Mouse (Mus musculus): ENCODE results near the gene Cops3. TPM values are rescaled to one million over a fixed set of nuclear protein-coding genes. Genes with fewer than 3 reads are reported as not detected.

The Cops3 gene
- polyA plus RNA-seq, 1 experiment from 2014 or later = 199 TPM

DNA sequence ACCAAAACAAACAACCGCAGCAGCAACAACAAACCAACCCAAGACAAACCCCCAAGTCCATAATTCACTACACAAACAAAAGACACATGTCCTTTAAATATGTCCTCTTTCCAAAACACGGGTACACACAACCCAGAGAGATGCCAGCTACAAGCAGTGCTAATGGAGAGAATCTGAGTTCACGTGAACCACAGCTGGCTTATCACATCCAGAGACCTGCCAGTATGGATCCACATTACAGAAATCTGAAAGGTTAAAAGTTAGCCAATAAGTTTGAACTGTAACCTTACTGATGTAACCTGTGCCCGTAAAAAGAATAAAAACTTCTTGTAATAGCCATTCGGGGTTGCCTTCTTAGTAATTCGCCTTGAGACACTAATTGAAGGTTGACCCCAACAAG is 24.7 kb downstream of the Cops3 start:
- Histone ChIP-seq H3K4me2 (replicated peaks) (no peak overlapping the region), H3K27ac (no peak overlapping the region), H3K27me3 (ENCODE audit: control insufficient read depth, insufficient read depth, low read length) (no peaks in the 10 kb centered on the region), H3K4me3 (replicated peaks; ENCODE audit: low read length) (no peak overlapping the region), H3K9me3 (ENCODE audit: control insufficient read depth, low read length) (no peaks in the 10 kb centered on the region), H3K9ac (no peak overlapping the region), H3K36me3 (replicated peaks; ENCODE audit: control insufficient read depth, insufficient read depth) (peaks cover 42% of the 10 kb centered on the region), H3K4me1 (replicated peaks; ENCODE audit: control insufficient read depth, insufficient read depth, low read length) (no peaks in the 10 kb centered on the region)
- 94% methylated on average over 6 of the region's 6 CpGs for WGBS
- ATAC-seq (ENCODE audit: low FRiP score) (no peak), DNase-seq (ENCODE audit: low spot score) (no peak)

DNA sequence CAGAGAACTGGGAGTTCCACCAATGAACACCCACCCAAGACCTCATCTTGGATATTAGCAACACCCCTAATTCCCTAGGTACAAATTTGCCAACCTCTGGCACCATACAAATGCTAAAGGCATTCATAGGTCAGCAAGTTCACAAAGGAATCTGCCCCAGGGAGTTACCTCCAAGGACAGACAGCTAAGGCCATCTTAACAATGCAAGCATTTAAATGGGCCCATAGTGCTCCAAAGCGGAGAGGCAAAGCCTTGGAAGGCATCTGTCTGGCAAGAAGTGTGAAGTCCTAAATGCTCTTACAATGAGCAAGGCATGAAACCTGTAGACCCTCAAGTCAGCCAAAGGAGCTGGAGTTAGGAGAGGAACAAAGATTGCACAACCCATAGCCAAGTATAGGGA is 25.3 kb downstream of the Cops3 start:
- H3K9me3 ChIP-seq (ENCODE audit: control insufficient read depth, low read length) = no peaks in the 10 kb centered on the region
- H3K9ac ChIP-seq = no peak overlapping the region
- H3K4me1 ChIP-seq (replicated peaks; ENCODE audit: control insufficient read depth, insufficient read depth, low read length) = no peaks in the 10 kb centered on the region
- peaks cover 36% of the 10 kb centered on the region for H3K36me3 ChIP-seq (replicated peaks; ENCODE audit: control insufficient read depth, insufficient read depth)
- no peak overlapping the region for H3K27ac ChIP-seq
- no peaks in the 10 kb centered on the region for H3K27me3 ChIP-seq (ENCODE audit: control insufficient read depth, insufficient read depth, low read length)
- no peak overlapping the region for H3K4me2 ChIP-seq (replicated peaks)
- ATAC-seq (ENCODE audit: low FRiP score) (no peak), DNase-seq (ENCODE audit: low spot score) (no peak)
- WGBS = 69% methylated on average over 1 of the region's 1 CpGs
- H3K4me3 ChIP-seq (replicated peaks; ENCODE audit: low read length) = no peak overlapping the region

DNA sequence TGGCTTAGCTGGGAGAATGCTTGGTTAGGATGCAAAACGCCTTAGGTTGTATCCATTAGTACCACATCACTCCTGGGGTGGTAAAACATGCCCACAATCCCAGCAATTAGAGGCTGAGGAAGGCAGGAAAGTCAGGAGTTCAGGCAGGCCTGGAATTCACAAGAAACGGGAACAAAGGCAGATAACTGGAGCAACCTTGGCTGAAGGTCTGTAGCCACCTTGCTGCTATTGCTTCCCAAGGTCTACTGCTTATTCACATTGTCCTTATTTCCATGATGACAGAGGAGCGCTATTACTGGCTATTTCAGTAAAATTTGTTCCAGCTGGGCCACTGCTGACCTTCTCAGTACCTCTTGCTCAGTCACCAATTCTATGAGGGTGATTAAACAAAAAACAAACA is 26.4 kb downstream of the Cops3 start:
- peaks cover 25% of the 10 kb centered on the region for H3K36me3 ChIP-seq (replicated peaks; ENCODE audit: control insufficient read depth, insufficient read depth)
- ATAC-seq (ENCODE audit: low FRiP score) (no peak), DNase-seq (ENCODE audit: low spot score) (no peak)
- no peak overlapping the region for H3K9ac ChIP-seq
- H3K27me3 ChIP-seq (ENCODE audit: control insufficient read depth, insufficient read depth, low read length) = no peaks in the 10 kb centered on the region
- no peak overlapping the region for H3K27ac ChIP-seq
- 89% methylated on average over 3 of the region's 3 CpGs for WGBS
- H3K4me3 ChIP-seq (replicated peaks; ENCODE audit: low read length) = no peak overlapping the region
- no peaks in the 10 kb centered on the region for H3K9me3 ChIP-seq (ENCODE audit: control insufficient read depth, low read length)
- H3K4me2 ChIP-seq (replicated peaks) = no peak overlapping the region
- peaks cover 7% of the 10 kb centered on the region for H3K4me1 ChIP-seq (replicated peaks; ENCODE audit: control insufficient read depth, insufficient read depth, low read length)

DNA sequence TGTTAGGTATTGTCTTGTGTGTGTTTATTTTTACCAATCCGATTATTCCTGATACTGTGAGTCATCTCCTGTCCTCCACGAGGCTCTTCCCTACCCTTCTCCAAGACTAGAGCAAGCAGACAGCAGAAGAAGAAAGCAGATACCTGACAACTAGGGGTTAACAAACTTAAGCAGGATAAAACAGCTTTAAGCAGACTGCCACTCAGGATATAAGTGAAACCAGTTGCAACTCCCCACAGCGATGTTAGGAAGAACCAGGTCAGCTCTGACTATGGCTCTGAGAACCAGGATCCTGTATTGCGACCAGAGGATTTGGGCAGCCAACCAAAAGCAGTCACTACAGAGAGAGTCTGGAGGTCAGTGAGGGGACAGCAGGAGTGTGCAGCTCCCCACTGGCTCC is 28.4 kb downstream of the Cops3 start:
- H3K27me3 ChIP-seq (ENCODE audit: control insufficient read depth, insufficient read depth, low read length) = no peaks in the 10 kb centered on the region
- no peak overlapping the region for H3K9ac ChIP-seq
- ATAC-seq (ENCODE audit: low FRiP score) (no peak), DNase-seq (ENCODE audit: low spot score) (no peak)
- H3K36me3 ChIP-seq (replicated peaks; ENCODE audit: control insufficient read depth, insufficient read depth) = peaks cover 22% of the 10 kb centered on the region
- 0 out of 2 replicates have a peak overlapping the region, but pooled peaks have one; percentile 62 for H3K4me3 ChIP-seq (replicated peaks; ENCODE audit: low read length)
- WGBS = 79% methylated on average over 4 of the region's 4 CpGs
- H3K9me3 ChIP-seq (ENCODE audit: control insufficient read depth, low read length) = no peaks in the 10 kb centered on the region
- H3K4me1 ChIP-seq (replicated peaks; ENCODE audit: control insufficient read depth, insufficient read depth, low read length) = peaks cover 9% of the 10 kb centered on the region
- H3K27ac ChIP-seq = 0 out of 2 replicates have a peak overlapping the region, but pooled peaks have one; percentile 96
- no peak overlapping the region for H3K4me2 ChIP-seq (replicated peaks)

DNA sequence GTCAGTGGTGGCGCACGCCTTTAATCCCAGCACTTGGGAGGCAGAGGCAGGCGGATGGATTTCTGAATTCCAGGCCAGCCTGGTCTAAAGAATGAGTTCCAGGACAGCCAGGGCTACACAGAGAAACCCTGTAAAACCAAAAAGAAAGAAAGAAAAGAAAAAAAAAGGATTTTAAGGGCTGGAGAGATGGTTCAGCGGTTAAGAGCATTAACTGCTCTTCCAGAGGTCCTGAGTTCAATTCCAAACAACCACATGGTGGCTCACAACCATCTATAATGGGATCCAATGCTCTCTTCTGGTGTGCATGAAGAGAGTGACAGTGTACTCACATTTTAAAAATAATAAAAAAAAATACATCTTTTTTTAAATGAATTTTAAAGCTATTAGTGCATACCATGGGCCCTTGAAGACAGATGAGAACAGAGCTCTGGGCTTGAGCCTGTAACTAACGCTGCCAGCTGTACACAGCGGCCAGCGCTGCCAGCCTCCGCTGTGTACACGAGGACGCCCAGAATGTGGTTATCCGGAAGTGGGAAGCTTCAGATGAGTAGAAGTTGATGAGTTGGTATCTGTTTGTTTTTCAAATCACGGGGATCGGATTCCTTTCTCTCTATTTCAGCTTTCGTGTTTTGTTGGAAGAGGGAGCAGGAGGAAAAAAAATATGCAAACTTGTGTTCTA is 29.0 kb downstream of the Cops3 start:
- ATAC-seq (ENCODE audit: low FRiP score) = no peak; the same call in 1 of the 2 replicates
- Histone ChIP-seq H3K4me2 (replicated peaks) (peak overlapping the region; percentile 69), H3K4me1 (replicated peaks; ENCODE audit: control insufficient read depth, insufficient read depth, low read length) (peaks cover 9% of the 10 kb centered on the region), H3K27ac (peak overlapping the region; percentile 96), H3K9ac (peak overlapping the region; percentile 78), H3K4me3 (replicated peaks; ENCODE audit: low read length) (peak overlapping the region; percentile 62), H3K36me3 (replicated peaks; ENCODE audit: control insufficient read depth, insufficient read depth) (peaks cover 24% of the 10 kb centered on the region), H3K27me3 (ENCODE audit: control insufficient read depth, insufficient read depth, low read length) (no peaks in the 10 kb centered on the region), H3K9me3 (ENCODE audit: control insufficient read depth, low read length) (no peaks in the 10 kb centered on the region)
- DNase-seq (ENCODE audit: low spot score) = no peak
- 66% methylated on average over 14 of the region's 14 CpGs for WGBS

DNA sequence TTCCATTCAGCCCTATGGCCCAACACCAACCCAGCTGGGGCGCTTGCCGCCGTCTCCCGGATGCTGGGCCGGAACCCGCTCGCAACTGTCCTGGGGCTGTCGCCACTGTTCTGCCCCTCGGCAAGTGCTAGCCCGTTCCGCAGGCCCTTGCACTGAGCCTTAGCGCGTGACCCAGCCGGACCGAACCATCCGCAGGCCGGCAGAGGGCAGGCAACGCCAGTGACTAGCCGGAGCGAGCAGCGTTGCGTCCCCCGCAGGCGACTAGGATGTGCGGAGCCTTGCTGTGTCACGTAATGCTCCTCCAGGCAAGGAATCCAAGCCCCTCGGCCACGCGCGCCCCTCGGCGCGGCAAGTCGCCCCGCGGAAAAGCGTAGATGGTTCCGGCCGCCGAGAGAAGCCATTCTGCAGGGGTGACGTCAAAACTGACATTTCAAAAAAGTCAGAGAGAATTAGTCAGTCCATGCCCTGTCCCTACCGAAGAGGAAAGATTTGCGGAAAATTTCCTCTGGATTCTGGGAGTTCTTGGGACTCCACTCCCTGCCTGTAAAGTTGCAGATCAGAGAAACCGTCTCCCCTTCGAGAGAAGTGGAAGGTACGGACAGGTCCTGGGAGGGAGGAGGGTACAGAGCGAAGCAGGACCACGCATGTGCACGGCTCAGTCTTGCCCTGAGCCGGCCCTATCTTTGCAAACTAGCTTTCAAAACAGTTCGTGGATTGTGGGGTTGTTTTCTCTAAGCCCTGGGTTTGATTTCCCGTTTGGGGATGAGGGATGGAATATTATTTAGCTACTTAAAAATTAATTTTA is 29.8 kb downstream of the Cops3 start, which contains the start of gene Flcn:
TSS of gene Flcn (minus strand) at position 347 of the 805 bp plus-strand sequence.
- under 1% methylated on average over 52 of the region's 52 CpGs for WGBS
- Histone ChIP-seq H3K9me3 (ENCODE audit: control insufficient read depth, low read length) (no peaks in the 10 kb centered on the region), H3K27me3 (ENCODE audit: control insufficient read depth, insufficient read depth, low read length) (no peaks in the 10 kb centered on the region), H3K36me3 (replicated peaks; ENCODE audit: control insufficient read depth, insufficient read depth) (peaks cover 31% of the 10 kb centered on the region), H3K4me1 (replicated peaks; ENCODE audit: control insufficient read depth, insufficient read depth, low read length) (peaks cover 9% of the 10 kb centered on the region), H3K4me2 (replicated peaks) (peak within 1 kb of the TSS; percentile 69), H3K27ac (peak within 1 kb of the TSS; percentile 96), H3K9ac (peak within 1 kb of the TSS; percentile 78), H3K4me3 (replicated peaks; ENCODE audit: low read length) (peak within 1 kb of the TSS; percentile 62)
- ATAC-seq (ENCODE audit: low FRiP score) (peak; percentile 95), DNase-seq (ENCODE audit: low spot score) (peak; percentile 79)

DNA sequence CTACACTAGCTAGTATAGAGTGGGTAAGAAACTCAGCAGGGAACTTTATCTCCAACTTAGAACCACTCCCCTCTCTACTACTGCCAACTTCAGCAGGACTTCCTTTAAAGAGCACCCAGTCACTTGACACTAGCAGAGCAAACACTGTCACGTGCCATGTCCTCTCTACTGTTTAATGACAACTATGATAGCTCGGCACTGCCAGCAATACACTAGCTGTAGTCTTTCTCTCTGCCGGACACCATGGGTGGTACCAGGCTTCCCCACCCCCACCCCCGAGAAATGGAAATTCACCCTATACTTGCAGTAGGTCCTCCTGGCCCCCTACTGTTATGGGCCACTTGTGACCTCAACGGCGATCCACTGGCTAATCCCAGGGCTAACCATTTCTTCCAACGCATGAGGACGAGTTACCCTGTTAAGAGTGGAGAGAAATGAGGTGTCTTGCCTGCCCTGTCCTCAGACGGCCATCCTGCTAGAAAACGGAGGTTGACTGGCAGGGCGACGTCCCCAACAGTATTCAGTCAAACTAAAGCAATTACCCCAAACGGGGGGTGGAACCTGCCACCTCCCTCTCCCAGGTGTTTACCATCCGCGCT is 30.5 kb downstream of the Cops3 start:
- H3K4me1 ChIP-seq (replicated peaks; ENCODE audit: control insufficient read depth, insufficient read depth, low read length) = peaks cover 9% of the 10 kb centered on the region
- H3K9me3 ChIP-seq (ENCODE audit: control insufficient read depth, low read length) = no peaks in the 10 kb centered on the region
- H3K36me3 ChIP-seq (replicated peaks; ENCODE audit: control insufficient read depth, insufficient read depth) = peaks cover 38% of the 10 kb centered on the region
- H3K9ac ChIP-seq = peak overlapping the region; percentile 78
- WGBS = 0% methylated on average over 15 of the region's 15 CpGs
- H3K4me3 ChIP-seq (replicated peaks; ENCODE audit: low read length) = peak overlapping the region; percentile 62
- ATAC-seq (ENCODE audit: low FRiP score) (no peak), DNase-seq (ENCODE audit: low spot score) (no peak)
- no peaks in the 10 kb centered on the region for H3K27me3 ChIP-seq (ENCODE audit: control insufficient read depth, insufficient read depth, low read length)
- peak overlapping the region; percentile 96 for H3K27ac ChIP-seq
- peak overlapping the region; percentile 69 for H3K4me2 ChIP-seq (replicated peaks)

DNA sequence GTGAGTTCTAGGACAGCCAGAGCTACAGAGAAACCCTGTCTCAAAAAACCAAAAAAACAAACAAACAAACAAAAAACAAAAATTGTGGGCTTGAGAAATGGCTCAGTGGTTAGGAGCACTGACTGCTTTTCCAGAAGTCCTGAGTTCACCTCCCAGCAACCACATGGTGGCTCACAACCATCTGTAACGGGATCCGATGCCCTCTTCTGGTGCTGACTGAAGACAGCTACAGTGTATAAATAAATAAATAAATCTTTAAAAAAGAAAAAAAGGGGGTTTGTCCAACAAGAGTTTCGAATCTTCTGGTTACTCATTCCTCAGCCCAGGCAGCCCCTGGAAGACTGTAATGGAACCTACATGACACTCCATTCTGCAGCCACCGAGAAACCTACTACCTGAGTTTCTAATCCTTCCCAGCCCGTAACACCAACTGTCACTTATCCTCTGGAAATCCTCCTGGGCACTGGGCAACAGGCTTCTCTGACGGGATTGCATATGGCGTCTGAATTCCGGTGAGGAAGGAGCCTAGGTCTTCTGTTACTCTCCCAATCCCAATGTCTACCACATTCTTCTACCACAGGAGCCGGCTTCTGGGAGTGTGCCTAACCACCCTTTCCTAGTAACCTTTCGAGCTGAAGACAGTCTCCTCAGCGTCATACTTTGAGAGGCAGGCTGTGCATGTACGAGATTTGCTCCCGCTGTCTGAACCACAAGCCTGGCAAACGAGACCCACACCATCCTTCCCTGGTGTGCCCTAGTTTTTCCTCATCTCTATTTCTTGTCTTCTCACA is 31.3 kb downstream of the Cops3 start:
- Histone ChIP-seq H3K4me3 (replicated peaks; ENCODE audit: low read length) (peak overlapping the region; percentile 62), H3K36me3 (replicated peaks; ENCODE audit: control insufficient read depth, insufficient read depth) (peaks cover 46% of the 10 kb centered on the region), H3K27ac (no peak overlapping the region), H3K27me3 (ENCODE audit: control insufficient read depth, insufficient read depth, low read length) (no peaks in the 10 kb centered on the region), H3K9me3 (ENCODE audit: control insufficient read depth, low read length) (no peaks in the 10 kb centered on the region), H3K4me1 (replicated peaks; ENCODE audit: control insufficient read depth, insufficient read depth, low read length) (peaks cover 9% of the 10 kb centered on the region), H3K9ac (peak overlapping the region; percentile 78), H3K4me2 (replicated peaks) (peak overlapping the region; percentile 69)
- 68% methylated on average over 14 of the region's 14 CpGs for WGBS
- DNase-seq (ENCODE audit: low spot score) (no peak), ATAC-seq (ENCODE audit: low FRiP score) (no peak)
